Mouse (Mus musculus): ENCODE measurements around the gene 1700088E04Rik. TPM values are rescaled to one million over a fixed set of nuclear protein-coding genes. Genes with fewer than 3 reads are reported as not detected.

The 1700088E04Rik gene
- polyA plus RNA-seq, 1 experiment from 2014 or later = 30.4 TPM

- WGBS = 71% methylated on average over 9 of the region's 9 CpGs
Measured at GRCm38 (mm10) chr15:79135332-79135731, 5.7 kb downstream of the 1700088E04Rik start.

GRCm38 (mm10) chr15:79134496-79135270, 6.4 kb downstream of the 1700088E04Rik start:
- TF ChIP-seq CTCF (IDR thresholded peaks at IDR 0.05) = no peak
- no peak for TF ChIP-seq EP300 (IDR thresholded peaks at IDR 0.05)
- DNase-seq (ENCODE audit: low spot score) (no peak), ATAC-seq (no peak)
- no peaks in the 10 kb centered on the region for H3K9me3 ChIP-seq (ENCODE audit: low read length)
- peaks cover 14% of the 10 kb centered on the region for H3K4me1 ChIP-seq (ENCODE audit: insufficient read depth, low read depth, low read length)
- no peak overlapping the region for H3K9ac ChIP-seq (replicated peaks; ENCODE audit: low read depth)
- peaks cover 12% of the 10 kb centered on the region; the same call in 1 of the 2 replicates for H3K36me3 ChIP-seq (ENCODE audit: insufficient read depth, low read length)
- no peak overlapping the region; the same call in 1 of the 2 replicates for H3K27ac ChIP-seq (ENCODE audit: low read length)
- 91% methylated on average over 9 of the region's 9 CpGs for WGBS
- H3K4me2 ChIP-seq (replicated peaks; ENCODE audit: low read depth, low read length) = no peak overlapping the region
- H3K27me3 ChIP-seq (replicated peaks; ENCODE audit: insufficient read depth, low read length) = no peaks in the 10 kb centered on the region
- H3K4me3 ChIP-seq (ENCODE audit: low read depth, low read length) = no peak overlapping the region

More at GRCm38 (mm10) chr15:79135332-79135731, 5.7 kb downstream of the 1700088E04Rik start:
- TF ChIP-seq EP300 (IDR thresholded peaks at IDR 0.05) = no peak
- Histone ChIP-seq H3K4me3 (ENCODE audit: low read depth, low read length) (no peak overlapping the region), H3K9ac (replicated peaks; ENCODE audit: low read depth) (no peak overlapping the region), H3K4me1 (ENCODE audit: insufficient read depth, low read depth, low read length) (peaks cover 14% of the 10 kb centered on the region), H3K4me2 (replicated peaks; ENCODE audit: low read depth, low read length) (no peak overlapping the region), H3K9me3 (ENCODE audit: low read length) (no peaks in the 10 kb centered on the region), H3K27ac (ENCODE audit: low read length) (no peak overlapping the region), H3K36me3 (ENCODE audit: insufficient read depth, low read length) (peaks cover 6% of the 10 kb centered on the region; the same call in 1 of the 2 replicates), H3K27me3 (replicated peaks; ENCODE audit: insufficient read depth, low read length) (no peaks in the 10 kb centered on the region)
- no peak for ATAC-seq
- DNase-seq (ENCODE audit: low spot score) = no peak

- H3K4me3 ChIP-seq (ENCODE audit: low read depth, low read length) = no peak overlapping the region
- H3K36me3 ChIP-seq (ENCODE audit: insufficient read depth, low read length) = peaks cover 12% of the 10 kb centered on the region; the same call in 1 of the 2 replicates
- no peak for TF ChIP-seq CTCF (IDR thresholded peaks at IDR 0.05)
- no peak for TF ChIP-seq EP300 (IDR thresholded peaks at IDR 0.05)
- H3K4me1 ChIP-seq (ENCODE audit: insufficient read depth, low read depth, low read length) = peaks cover 14% of the 10 kb centered on the region
- no peak overlapping the region for H3K4me2 ChIP-seq (replicated peaks; ENCODE audit: low read depth, low read length)
- no peak overlapping the region for H3K9ac ChIP-seq (replicated peaks; ENCODE audit: low read depth)
- no peak for ATAC-seq
- H3K9me3 ChIP-seq (ENCODE audit: low read length) = no peaks in the 10 kb centered on the region
- no peak overlapping the region for H3K27ac ChIP-seq (ENCODE audit: low read length)
- no peaks in the 10 kb centered on the region for H3K27me3 ChIP-seq (replicated peaks; ENCODE audit: insufficient read depth, low read length)
- peak; percentile 40 for DNase-seq (ENCODE audit: low spot score)
- 72% methylated on average over 6 of the region's 6 CpGs for WGBS
Measured at GRCm38 (mm10) chr15:79133191-79133661, 7.8 kb downstream of the 1700088E04Rik start.

GRCm38 (mm10) chr15:79131442-79131841, 9.6 kb downstream of the 1700088E04Rik start:
- Histone ChIP-seq H3K36me3 (ENCODE audit: insufficient read depth, low read length) (peaks cover 26% of the 10 kb centered on the region), H3K9me3 (ENCODE audit: low read length) (no peaks in the 10 kb centered on the region), H3K4me3 (ENCODE audit: low read depth, low read length) (no peak overlapping the region), H3K4me1 (ENCODE audit: insufficient read depth, low read depth, low read length) (peaks cover 14% of the 10 kb centered on the region), H3K27ac (ENCODE audit: low read length) (peak overlapping the region; percentile 91), H3K27me3 (replicated peaks; ENCODE audit: insufficient read depth, low read length) (no peaks in the 10 kb centered on the region), H3K4me2 (replicated peaks; ENCODE audit: low read depth, low read length) (peak overlapping the region; percentile 14; the same call in 1 of the 2 replicates), H3K9ac (replicated peaks; ENCODE audit: low read depth) (no peak overlapping the region)
- DNase-seq (ENCODE audit: low spot score) = peak; percentile 96
- WGBS = 39% methylated on average over 7 of the region's 7 CpGs
- peak; percentile 91 for ATAC-seq
- TF ChIP-seq CTCF (IDR thresholded peaks at IDR 0.05) (no peak), EP300 (IDR thresholded peaks at IDR 0.05) (peak; percentile 99)

- peaks cover 14% of the 10 kb centered on the region for H3K4me1 ChIP-seq (ENCODE audit: insufficient read depth, low read depth, low read length)
Measured at GRCm38 (mm10) chr15:79130782-79131181, 10.3 kb downstream of the 1700088E04Rik start.

GRCm38 (mm10) chr15:79129311-79129710, 11.7 kb downstream of the 1700088E04Rik start:
- H3K36me3 ChIP-seq (ENCODE audit: insufficient read depth, low read length) = peaks cover 33% of the 10 kb centered on the region
- H3K9me3 ChIP-seq (ENCODE audit: low read length) = no peaks in the 10 kb centered on the region
- no peak overlapping the region for H3K9ac ChIP-seq (replicated peaks; ENCODE audit: low read depth)
- ATAC-seq (no peak), DNase-seq (ENCODE audit: low spot score) (no peak)
- peaks cover 14% of the 10 kb centered on the region for H3K4me1 ChIP-seq (ENCODE audit: insufficient read depth, low read depth, low read length)
- no peaks in the 10 kb centered on the region for H3K27me3 ChIP-seq (replicated peaks; ENCODE audit: insufficient read depth, low read length)
- no peak overlapping the region for H3K27ac ChIP-seq (ENCODE audit: low read length)
- 71% methylated on average over 7 of the region's 7 CpGs for WGBS
- no peak overlapping the region for H3K4me2 ChIP-seq (replicated peaks; ENCODE audit: low read depth, low read length)
- H3K4me3 ChIP-seq (ENCODE audit: low read depth, low read length) = no peak overlapping the region
- TF ChIP-seq EP300 (IDR thresholded peaks at IDR 0.05) = no peak
- no peak for TF ChIP-seq CTCF (IDR thresholded peaks at IDR 0.05)

More at GRCm38 (mm10) chr15:79130782-79131181, 10.3 kb downstream of the 1700088E04Rik start:
- Histone ChIP-seq H3K36me3 (ENCODE audit: insufficient read depth, low read length) (peaks cover 26% of the 10 kb centered on the region), H3K4me3 (ENCODE audit: low read depth, low read length) (no peak overlapping the region), H3K27me3 (replicated peaks; ENCODE audit: insufficient read depth, low read length) (no peaks in the 10 kb centered on the region), H3K27ac (ENCODE audit: low read length) (peak overlapping the region; percentile 91), H3K9me3 (ENCODE audit: low read length) (no peaks in the 10 kb centered on the region), H3K9ac (replicated peaks; ENCODE audit: low read depth) (no peak overlapping the region), H3K4me2 (replicated peaks; ENCODE audit: low read depth, low read length) (no peak overlapping the region)
- ATAC-seq (peak; percentile 48), DNase-seq (ENCODE audit: low spot score) (peak; percentile 85)
- WGBS = 61% methylated on average over 10 of the region's 10 CpGs
- TF ChIP-seq EP300 (IDR thresholded peaks at IDR 0.05) (no peak), CTCF (IDR thresholded peaks at IDR 0.05) (no peak)
